Mouse (Mus musculus) left cerebral cortex, postnatal 25 days (tissue): Measurements from ENCODE around the gene Rhbdd3. TPM values are rescaled to one million over a fixed set of nuclear protein-coding genes. Genes with fewer than 3 reads are reported as not detected.
"Not testable (repeated sequence)": the region's sequence is repeated elsewhere in the genome, so short reads cannot be mapped to it uniquely, and the experiment has no call there.

Experiments
- DNase-seq, 2 experiments: peaks; one replicate each; pipeline ENCODE4 v3.0.0; 2022; ENCODE audit warnings: low spot score in 2 of 2, mixed read lengths in 1 of 2
- intact Hi-C: fragments of 180-260 bp; cut with DNase I; formaldehyde crosslinking; loops from one replicate; pipeline ENCODE4 v1.15.1; 2025
- total RNA-seq, 2 experiments: library from RNA; stranded (reverse); gene quantifications; 2 replicates each; pipeline ENCODE4 v1.2.3; 2021

Rhbdd3 gene
- total RNA-seq, 2 experiments from 2014 or later = 20.9 to 21.0 TPM

DNA sequence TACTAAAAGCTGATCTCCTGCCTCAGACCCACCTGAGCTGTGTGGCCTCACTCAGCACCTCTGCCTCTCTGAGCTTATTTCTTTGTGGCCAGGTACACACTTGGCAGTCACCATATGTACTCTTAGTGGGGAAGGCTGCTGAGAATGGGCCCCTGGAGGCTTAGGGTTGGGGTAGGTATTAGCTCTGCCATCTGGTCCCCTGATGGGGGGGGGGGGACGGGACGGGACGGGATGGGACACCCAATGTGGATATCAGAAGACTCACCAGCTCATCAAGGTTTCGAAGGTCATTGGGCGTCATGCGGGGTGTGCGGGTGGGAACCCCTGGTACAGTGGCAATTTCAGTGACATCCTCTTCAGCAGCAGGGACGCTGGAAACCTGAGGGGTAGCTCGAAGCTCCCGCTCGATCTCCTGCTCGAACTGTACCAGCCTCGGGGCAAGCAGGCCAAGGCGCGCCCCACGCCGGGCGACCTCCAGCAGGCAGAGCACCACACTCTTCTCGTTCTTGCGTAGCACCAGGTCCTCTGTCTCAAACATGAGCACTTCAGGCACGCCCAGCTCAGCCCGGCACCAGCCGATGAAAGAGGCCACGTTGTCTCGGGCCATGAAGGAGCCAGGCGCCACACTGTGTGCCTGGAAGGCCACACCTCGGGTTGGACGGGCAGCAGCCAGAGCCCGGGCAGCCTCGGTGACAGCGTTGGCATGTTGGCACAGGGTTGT is 35.0 kb upstream of the Rhbdd3 start:
- intact Hi-C loops = no loop called here
- no peak for DNase-seq

DNA sequence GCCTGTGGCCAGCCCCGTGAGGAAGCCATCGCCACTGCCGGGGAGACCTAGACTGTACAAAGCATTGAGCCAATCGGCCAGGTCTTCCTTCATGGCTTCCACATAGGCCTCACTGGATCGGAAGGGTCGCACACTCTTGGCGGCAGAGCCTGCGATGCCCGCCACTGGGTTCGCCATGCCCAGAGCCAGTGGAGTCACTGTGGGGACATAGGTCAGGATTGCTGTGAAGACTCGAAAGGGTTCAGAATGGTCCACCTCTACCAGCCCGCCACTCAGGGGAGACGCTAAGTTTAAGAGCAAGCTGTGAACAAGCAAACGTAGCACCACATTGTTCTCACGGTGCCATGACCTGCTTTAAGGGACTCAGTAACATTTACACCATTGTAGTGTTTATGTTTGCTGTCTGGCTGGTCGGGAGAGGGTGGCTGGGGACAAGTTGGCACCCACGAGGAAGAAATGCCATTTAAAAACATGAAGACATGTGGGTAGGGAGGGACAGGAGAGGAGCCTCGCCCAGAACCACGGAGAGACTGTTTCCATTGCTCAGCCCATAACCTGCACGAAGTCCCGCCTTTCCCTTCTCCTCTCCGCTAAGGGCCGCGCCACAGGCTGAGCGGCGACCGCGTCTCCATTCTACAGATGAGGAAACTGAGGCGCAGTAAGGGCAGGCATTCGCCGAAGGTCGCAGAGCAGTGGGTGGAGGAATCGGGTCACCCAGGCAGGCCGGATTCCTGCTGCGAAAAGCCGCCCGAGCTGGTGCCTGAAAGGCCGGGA is 34.3 kb upstream of the Rhbdd3 start:
- DNase-seq = peak; percentile 53 to 54
- intact Hi-C loops = loop anchor here (1.0 kb wide), 2 partner anchors 49 to 77 kb away; no protein-coding TSS in a partner anchor

DNA sequence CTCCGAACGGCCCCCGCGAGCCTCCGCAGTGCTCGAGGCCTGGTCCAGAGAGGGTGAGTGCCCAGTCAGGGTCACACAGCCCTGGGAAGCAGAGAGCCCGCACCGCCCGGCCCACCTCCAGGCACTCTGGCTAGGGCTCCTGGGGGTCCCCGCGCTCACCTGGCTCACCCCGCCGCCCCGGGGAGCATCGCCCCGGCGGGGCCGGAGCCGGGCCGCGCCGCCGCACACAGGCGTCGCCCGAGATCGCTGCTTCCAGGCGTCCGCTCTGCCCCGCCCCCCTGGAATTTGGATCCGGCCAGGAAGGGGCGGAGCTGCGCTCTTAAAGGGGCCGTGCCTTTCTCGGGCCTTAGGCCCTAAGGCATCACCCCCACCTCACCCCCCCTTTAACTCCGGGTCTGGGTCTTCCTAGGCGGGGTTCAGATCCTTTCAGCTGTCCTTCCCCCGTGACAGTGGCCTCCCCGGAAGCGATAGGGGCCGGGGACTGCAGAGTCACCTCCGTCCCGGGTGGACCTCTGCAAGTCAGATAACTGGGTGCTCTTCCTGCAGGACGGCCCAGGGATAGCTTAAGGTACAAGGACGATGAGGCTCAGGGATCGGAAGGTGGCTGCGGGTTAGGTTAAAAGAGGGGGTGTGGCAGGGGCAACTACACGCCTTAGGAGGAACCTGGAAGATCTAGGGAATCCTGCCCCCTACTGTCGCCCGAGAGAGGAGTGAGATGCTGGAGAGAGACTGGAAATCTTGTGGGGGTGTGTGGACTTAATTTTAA is 33.5 kb upstream of the Rhbdd3 start, which contains the start of gene Gas2l1:
Gas2l1 (minus strand) TSS at position 272 of the 766 bp plus-strand sequence.
- peak; percentile 88 to 93 for DNase-seq
- intact Hi-C loops = loop anchor here (1.0 kb wide), 2 partner anchors 50 to 78 kb away; no protein-coding TSS in a partner anchor

DNA sequence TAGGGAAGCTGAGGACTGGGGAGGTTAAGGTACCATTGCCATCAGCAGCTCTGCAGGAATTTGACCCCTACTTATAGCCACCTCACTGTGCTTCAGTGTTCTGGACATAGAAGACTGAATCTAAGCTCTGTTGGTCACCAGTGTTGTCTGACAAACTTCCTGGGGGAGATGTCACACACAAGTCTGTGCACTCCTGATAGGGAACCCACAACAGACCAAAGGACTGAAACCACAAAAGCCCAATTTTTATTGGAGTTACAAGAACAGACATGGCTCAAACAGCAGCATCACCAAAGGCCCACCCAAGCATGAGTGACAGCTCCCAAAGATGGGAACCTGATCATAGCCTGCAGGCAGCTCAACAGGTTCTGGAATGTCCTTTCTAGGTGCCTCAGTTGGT is 31.7 kb upstream of the Rhbdd3 start:
- no peak for DNase-seq
- intact Hi-C loops = no loop called here

- DNase-seq = no peak
- intact Hi-C loops = no loop called here
Observed at GRCm38 (mm10) chr11:5068126-5068971, 30.4 kb upstream of the Rhbdd3 start.

GRCm38 (mm10) chr11:5074882-5075281 is 23.8 kb upstream of the Rhbdd3 start:
- intact Hi-C loops = no loop called here
- DNase-seq = no peak

- DNase-seq = no peak
- intact Hi-C loops = no loop called here
Observed at GRCm38 (mm10) chr11:5075760-5076159, 23.0 kb upstream of the Rhbdd3 start.

DNA sequence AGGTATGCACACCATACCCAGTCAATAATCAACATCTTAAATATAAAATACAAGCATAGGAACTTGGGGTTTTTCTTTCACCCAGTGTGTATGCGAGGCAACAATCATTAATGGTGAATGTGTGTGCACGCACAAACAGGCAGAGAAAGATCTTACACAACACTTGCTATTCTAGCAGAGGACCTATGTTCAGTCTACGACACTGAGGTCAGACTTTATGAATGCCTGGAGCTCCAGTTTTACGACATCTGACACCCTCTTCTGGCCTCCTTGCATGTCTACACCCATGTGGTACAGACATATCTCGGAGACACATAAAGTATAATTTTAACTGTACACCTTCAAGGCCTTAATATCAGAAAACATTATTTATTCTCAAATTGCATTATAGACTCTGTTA is 21.9 kb upstream of the Rhbdd3 start:
- DNase-seq, intact Hi-C loops: not testable (repeated sequence)

DNA sequence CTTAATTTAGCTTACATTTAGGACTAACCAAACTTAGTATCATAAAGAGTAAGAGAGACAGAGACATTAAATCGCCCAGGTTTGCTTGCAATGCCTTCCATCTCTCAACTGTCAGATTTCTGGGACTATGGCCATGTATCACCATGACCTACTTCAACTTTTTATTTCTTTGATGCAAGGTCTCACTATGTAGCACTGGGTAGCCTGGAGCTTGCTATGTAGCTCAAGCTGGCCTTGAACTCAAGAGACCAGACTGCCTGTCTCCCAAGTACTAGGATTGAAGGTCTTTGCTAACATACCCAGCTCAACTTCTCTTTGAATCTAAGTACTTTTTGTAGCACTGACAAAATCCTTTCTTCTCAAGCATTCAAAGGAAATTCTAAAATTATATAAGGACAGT is 9.6 kb upstream of the Rhbdd3 start:
- intact Hi-C loops = no loop called here
- no peak for DNase-seq

GRCm38 (mm10) chr11:5091706-5092105 is 7.0 kb upstream of the Rhbdd3 start:
- intact Hi-C loops = no loop called here
- no peak for DNase-seq

- DNase-seq = no peak
- intact Hi-C loops = no loop called here
Observed at GRCm38 (mm10) chr11:5095877-5096276, 2.8 kb upstream of the Rhbdd3 start.

DNA sequence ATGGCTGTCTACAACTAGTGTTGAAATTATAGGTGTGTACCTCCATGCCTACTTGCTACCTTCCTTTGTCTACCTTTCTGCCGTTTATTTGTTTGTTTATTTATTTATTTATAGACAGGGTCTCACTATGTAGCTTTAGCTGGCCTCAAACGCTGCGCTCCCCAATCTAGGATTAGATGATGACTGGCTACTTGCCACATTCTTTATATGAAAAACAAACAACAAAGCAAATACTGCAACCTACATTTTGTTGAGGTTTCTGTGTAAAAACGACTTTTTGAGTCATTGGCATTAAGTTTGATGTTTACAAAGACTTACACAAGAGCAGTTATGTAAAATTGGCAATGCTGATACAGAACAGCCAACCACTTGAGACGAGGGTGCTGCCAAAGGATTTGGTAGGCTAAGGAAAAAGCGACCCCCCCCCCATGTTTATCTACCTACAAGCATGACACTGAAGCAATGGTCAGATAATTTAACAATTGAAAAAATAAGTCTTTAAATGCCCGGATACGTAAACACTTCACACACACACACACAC is 2.2 kb upstream of the Rhbdd3 start:
- intact Hi-C loops = no loop called here
- no peak for DNase-seq

GRCm38 (mm10) chr11:5098035-5098735 is 541 bp upstream of the Rhbdd3 start:
- DNase-seq = peak; percentile 60 to 83
- intact Hi-C loops = no loop called here

DNA sequence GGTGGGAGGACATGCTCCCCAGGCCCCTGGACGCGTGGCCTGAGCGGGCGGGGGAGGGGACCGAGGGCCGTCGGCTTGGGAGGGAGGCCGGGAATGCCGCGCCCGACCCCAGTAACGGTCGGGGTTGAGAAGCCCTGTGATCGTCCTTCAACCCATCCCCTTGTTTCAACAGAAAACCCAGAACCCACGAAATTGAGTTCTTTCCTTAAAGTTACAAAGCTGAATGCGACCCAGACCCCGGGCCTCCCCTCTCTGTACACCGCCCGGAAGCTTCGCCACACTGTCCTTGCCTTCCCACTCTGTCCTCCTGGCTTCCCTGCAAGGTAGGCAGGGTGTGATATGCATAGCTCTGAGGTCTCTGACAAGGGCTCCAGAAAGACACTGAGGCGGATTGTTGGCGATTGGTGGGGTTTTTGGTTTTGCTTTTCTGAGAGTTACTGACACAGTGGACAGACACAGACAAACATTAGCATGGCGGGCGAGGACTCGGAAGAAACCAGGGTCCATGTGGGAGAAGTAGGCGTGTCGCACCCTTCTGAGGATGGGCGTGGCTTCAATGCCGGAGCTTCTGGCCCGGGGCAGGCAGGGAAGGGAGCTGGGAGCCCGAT is 954 bp downstream of the Rhbdd3 start:
- intact Hi-C loops = no loop called here
- DNase-seq = peak; percentile 78 to 85

- DNase-seq = no peak
- intact Hi-C loops = no loop called here
Observed at GRCm38 (mm10) chr11:5100283-5100682, 1.6 kb downstream of the Rhbdd3 start.

DNA sequence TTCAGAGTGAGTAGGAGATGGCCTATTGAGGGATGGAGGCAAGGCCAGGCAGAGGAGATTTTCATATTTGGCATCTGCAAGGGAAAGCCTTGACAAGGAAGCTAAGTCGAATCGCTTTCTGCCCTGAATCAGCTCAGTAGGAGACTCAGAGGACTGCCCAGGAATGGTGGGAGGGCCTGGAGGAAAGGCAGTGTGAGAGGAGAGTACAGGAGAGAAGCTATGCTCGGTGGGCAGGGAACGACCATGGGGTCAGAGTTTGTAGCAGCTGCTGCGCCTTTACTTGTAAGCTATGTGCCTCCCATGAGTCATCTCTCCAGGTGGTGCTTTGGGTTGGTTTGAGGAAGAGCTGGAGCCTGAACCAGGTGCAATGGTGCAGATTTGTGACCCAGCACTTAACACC is 2.1 kb downstream of the Rhbdd3 start:
- intact Hi-C loops = no loop called here
- DNase-seq = no peak

GRCm38 (mm10) chr11:5101641-5102040 is 2.9 kb downstream of the Rhbdd3 start:
- intact Hi-C loops = no loop called here

DNA sequence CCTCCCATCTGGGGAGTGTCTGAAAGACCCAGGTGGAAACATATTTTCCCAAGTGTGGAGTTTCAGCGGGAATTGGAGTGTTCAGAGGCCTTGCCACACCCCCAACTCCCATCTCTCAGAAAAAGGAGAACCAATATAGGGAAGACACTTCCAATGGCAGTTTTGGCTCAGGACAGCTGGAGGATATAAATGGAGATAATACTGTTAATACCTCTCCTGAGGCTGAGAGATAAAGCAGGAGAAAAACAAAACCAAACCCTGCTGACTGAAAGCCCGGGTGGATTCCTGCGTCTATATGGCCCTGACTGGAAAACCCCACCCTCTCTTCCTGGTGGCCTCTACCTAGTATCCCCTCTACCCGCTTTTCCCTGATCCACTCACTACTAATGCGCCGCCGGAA is 3.7 kb downstream of the Rhbdd3 start:
- no peak for DNase-seq
- intact Hi-C loops = no loop called here

More at GRCm38 (mm10) chr11:5101641-5102040, 2.9 kb downstream of the Rhbdd3 start:
- no peak for DNase-seq
